Mouse (Mus musculus) liver, embryonic 14.5 days (tissue): ENCODE data around the gene Manba.

Experiments
- CTCF ChIP-seq: IDR thresholded peaks from 2 replicates; pipeline ENCODE4 v1.5.1; 2016; ENCODE audit warnings: antibody characterized with exemption, low read depth, control low read depth
- EP300 ChIP-seq: IDR thresholded peaks from 2 replicates; pipeline ENCODE4 v1.6.1; 2016; ENCODE audit warnings: antibody characterized with exemption, low read depth

DNA sequence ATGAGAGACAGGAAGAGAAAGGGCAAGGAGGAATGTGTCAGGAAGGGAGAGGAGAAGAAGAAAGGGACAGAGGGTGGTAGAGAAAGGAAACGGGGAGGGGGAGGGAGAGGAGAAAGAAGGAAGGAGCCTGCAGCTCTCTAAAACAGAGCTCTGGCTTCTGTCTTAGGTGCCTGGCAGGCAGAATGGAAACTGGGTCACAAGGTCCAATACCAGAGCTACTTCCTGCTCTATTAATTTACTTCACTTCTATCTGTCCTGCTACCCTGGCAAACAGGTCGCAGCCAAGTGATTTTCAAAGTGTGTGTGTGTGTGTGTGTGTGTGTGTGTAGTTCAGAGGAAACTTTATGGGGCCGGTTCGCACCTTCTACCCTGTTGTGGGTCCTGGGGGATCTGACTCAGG is 93.8 kb downstream of the Manba start:
- TF ChIP-seq CTCF (no peak), EP300 (no peak)
